Comparison of ENCODE assay signal across 28 mouse cellular contexts in genomic region chr6:124282731-124283130, GRCm38 (mm10). TPM values are rescaled to one million over a fixed set of nuclear protein-coding genes. Genes with fewer than 3 reads are reported as not detected.
"Had no signal": no experiment of that assay in that cellular context is flagged by ENCODE, and none has a peak within 500 bp of the region (broad histone marks: within the 10 kb centered on the region; RNA-seq: fewer than 3 reads in every experiment).

No protein-coding gene starts in this region.

- DNase-seq: lung, adult 18-20 months; lung, embryonic 14.5 days; lung, postnatal 10 days; lung, postnatal 36 days; retina, postnatal 1 day; right cerebral cortex, adult 18-20 months; right cerebral cortex, postnatal 25 days; right cerebral cortex, postnatal 4 days; spleen, adult 18-20 months; thymus, adult 18-20 months; thymus, postnatal 14 days; thymus, postnatal 36 days had no signal

- ATAC-seq: midbrain, embryonic 13.5 days; midbrain, embryonic 15.5 days had no signal

- H3K36me3 ChIP-seq: midbrain, embryonic 13.5 days; midbrain, embryonic 15.5 days; neural tube, embryonic 12.5 days had no signal

- H3K4me1 ChIP-seq: midbrain, embryonic 13.5 days; midbrain, embryonic 15.5 days; neural tube, embryonic 12.5 days had no signal

- H3K9me3 ChIP-seq: midbrain, embryonic 13.5 days; midbrain, embryonic 15.5 days; neural tube, embryonic 12.5 days had no signal

- H3K4me2 ChIP-seq: lung, embryonic 14.5 days; midbrain, embryonic 11.5 days; midbrain, embryonic 13.5 days; midbrain, embryonic 15.5 days; neural tube, embryonic 12.5 days had no signal

- H3K4me3 ChIP-seq: megakaryocyte, embryonic 14.5 days; midbrain, embryonic 13.5 days; midbrain, embryonic 15.5 days; neural tube, embryonic 12.5 days had no signal

- H3K27ac ChIP-seq: liver, embryonic 14.5 days; macrophage; midbrain, embryonic 13.5 days; midbrain, embryonic 15.5 days; neural tube, embryonic 12.5 days had no signal

- H3K27me3 ChIP-seq: megakaryocyte, embryonic 14.5 days; midbrain, embryonic 13.5 days; midbrain, embryonic 15.5 days; neural tube, embryonic 12.5 days had no signal

- H3K9ac ChIP-seq: liver, embryonic 14.5 days; lung, embryonic 14.5 days; midbrain, embryonic 13.5 days; midbrain, embryonic 15.5 days; neural tube, embryonic 12.5 days had no signal

RNA-seq across cellular contexts. Expression of gene Cd163, which starts 21.7 kb away (rescaled TPM):
- polyA plus RNA-seq: neural tube, embryonic 12.5 days had no signal

RNA-seq across cellular contexts. Expression of gene Vmn2r27, which starts 51.1 kb away (rescaled TPM):
- total RNA-seq: midbrain, postnatal 0 days; monocyte, adult 5-6 weeks had no signal
- polyA plus RNA-seq: liver, embryonic 14.5 days; liver, embryonic 16.5 days; lung, embryonic 14.5 days; lung, embryonic 16.5 days; macrophage; midbrain, embryonic 11.5 days; midbrain, embryonic 13.5 days; midbrain, embryonic 15.5 days; midbrain, postnatal 0 days; neural tube, embryonic 12.5 days; neural tube, embryonic 14.5 days; small intestine, adult 2 months; stomach, embryonic 14.5 days; stomach, embryonic 16.5 days; thymus, postnatal 0 days had no signal
